Mouse (Mus musculus): ENCODE measurements around the gene Rgs6.

The Rgs6 gene

GRCm38 (mm10) chr12:83087010-83087409, 498.9 kb downstream of the Rgs6 start:
- no peak for DNase-seq (ENCODE audit: low spot score in 2 of 2)

- DNase-seq (ENCODE audit: low spot score in 2 of 2): no peak
Observed at GRCm38 (mm10) chr12:83087555-83087954, 499.5 kb downstream of the Rgs6 start.

GRCm38 (mm10) chr12:83092001-83092400, 503.9 kb downstream of the Rgs6 start:
- DNase-seq (ENCODE audit: low spot score in 2 of 2): no peak

GRCm38 (mm10) chr12:83097787-83098186, 509.7 kb downstream of the Rgs6 start:
- no peak for DNase-seq (ENCODE audit: low spot score in 2 of 2)

- DNase-seq (ENCODE audit: low spot score in 2 of 2): no peak
Observed at GRCm38 (mm10) chr12:83098646-83099371, 510.7 kb downstream of the Rgs6 start.

- DNase-seq (ENCODE audit: low spot score in 2 of 2): no peak
Observed at GRCm38 (mm10) chr12:83099920-83100319, 511.8 kb downstream of the Rgs6 start.

GRCm38 (mm10) chr12:83100413-83100812, 512.3 kb downstream of the Rgs6 start:
- DNase-seq (ENCODE audit: low spot score in 2 of 2): no peak

GRCm38 (mm10) chr12:83100848-83101247, 512.8 kb downstream of the Rgs6 start:
- DNase-seq (ENCODE audit: low spot score in 2 of 2): no peak

GRCm38 (mm10) chr12:83105514-83106119, 517.5 kb downstream of the Rgs6 start:
- DNase-seq (ENCODE audit: low spot score in 2 of 2): no peak

GRCm38 (mm10) chr12:83106120-83106517, 518.0 kb downstream of the Rgs6 start:
- no peak for DNase-seq (ENCODE audit: low spot score in 2 of 2)

- no peak for DNase-seq (ENCODE audit: low spot score in 2 of 2)
Observed at GRCm38 (mm10) chr12:83109486-83109885, 521.4 kb downstream of the Rgs6 start.

GRCm38 (mm10) chr12:83109891-83110630, 522.0 kb downstream of the Rgs6 start:
- no peak for DNase-seq (ENCODE audit: low spot score in 2 of 2)

GRCm38 (mm10) chr12:83110711-83111110, 522.6 kb downstream of the Rgs6 start:
- DNase-seq (ENCODE audit: low spot score in 2 of 2): no peak

- DNase-seq (ENCODE audit: low spot score in 2 of 2): no peak
Observed at GRCm38 (mm10) chr12:83112283-83112682, 524.2 kb downstream of the Rgs6 start.

GRCm38 (mm10) chr12:83112901-83113628, 525.0 kb downstream of the Rgs6 start:
- no peak for DNase-seq (ENCODE audit: low spot score in 2 of 2)

GRCm38 (mm10) chr12:83113971-83114370, 525.9 kb downstream of the Rgs6 start:
- no peak for DNase-seq (ENCODE audit: low spot score in 2 of 2)

GRCm38 (mm10) chr12:83114396-83115053, 526.4 kb downstream of the Rgs6 start:
- peak; percentile 22 to 51 for DNase-seq (ENCODE audit: low spot score in 2 of 2)

GRCm38 (mm10) chr12:83124111-83124510, 536.0 kb downstream of the Rgs6 start:
- no peak for DNase-seq (ENCODE audit: low spot score in 2 of 2)

GRCm38 (mm10) chr12:83125284-83125683, 537.2 kb downstream of the Rgs6 start:
- DNase-seq (ENCODE audit: low spot score in 2 of 2): no peak

- no peak for DNase-seq (ENCODE audit: low spot score in 2 of 2)
Observed at GRCm38 (mm10) chr12:83126923-83127322, 538.8 kb downstream of the Rgs6 start.

- no peak for DNase-seq (ENCODE audit: low spot score in 2 of 2)
Observed at GRCm38 (mm10) chr12:83127955-83128354, 539.9 kb downstream of the Rgs6 start.

- no peak for DNase-seq (ENCODE audit: low spot score in 2 of 2)
Observed at GRCm38 (mm10) chr12:83128606-83129005, 540.5 kb downstream of the Rgs6 start.

Measured in spleen, postnatal 14 days (tissue).